Mouse (Mus musculus) midbrain, embryonic 14.5 days (tissue): ENCODE measurements around the gene Prkce. TPM values are rescaled to one million over a fixed set of nuclear protein-coding genes. Genes with fewer than 3 reads are reported as not detected.
A peak's percentile ranks its signal among the peaks of the same experiment; 100 is the strongest.

ENCODE experiments used
- ATAC-seq: fragments of 200-750 bp; cut with Nextera tagmentation; 2 replicates; pipeline ENCODE4 v1.8.0; 2017; ENCODE audit warnings: moderate number of reproducible peaks, moderate library complexity; ENCODE audit not compliant: low FRiP score, low TSS enrichment
- DNase-seq: peaks from one replicate; pipeline ENCODE4 v3.0.0-alpha.2; 2015
- H3K27ac ChIP-seq: fragments of 300-500 bp; sonication (generic); replicated peaks from 2 replicates; pipeline ENCODE4 v1.5.1; 2014; ENCODE audit warnings: mild to moderate bottlenecking, low read depth, low read length, moderate library complexity
- H3K27me3 ChIP-seq: fragments of 300-500 bp; sonication (generic); 2 replicates; pipeline ENCODE4 v1.6.1; 2014; ENCODE audit warnings: low read length, control low read depth, mixed read lengths; ENCODE audit not compliant: control insufficient read depth, insufficient read depth
- H3K36me3 ChIP-seq: fragments of 300-500 bp; sonication (generic); 2 replicates; pipeline ENCODE4 v1.6.1; 2014; ENCODE audit warnings: low read length, control low read depth; ENCODE audit not compliant: control insufficient read depth, insufficient read depth
- H3K4me1 ChIP-seq: fragments of 300-500 bp; sonication (generic); 2 replicates; pipeline ENCODE4 v1.6.1; 2014; ENCODE audit warnings: mild to moderate bottlenecking, antibody characterized with exemption, low read length, control low read depth; ENCODE audit not compliant: control insufficient read depth, insufficient read depth
- H3K4me2 ChIP-seq: fragments of 300-500 bp; sonication (generic); 2 replicates; pipeline ENCODE4 v1.6.1; 2014; ENCODE audit warnings: mild to moderate bottlenecking, low read length, moderate library complexity
- H3K4me3 ChIP-seq: fragments of 300-500 bp; sonication (generic); replicated peaks from 2 replicates; pipeline ENCODE4 v1.5.1; 2014; ENCODE audit warnings: low read depth, low read length
- H3K9ac ChIP-seq: fragments of 300-500 bp; sonication (generic); replicated peaks from 2 replicates; pipeline ENCODE4 v1.6.1; 2014; ENCODE audit warnings: mild to moderate bottlenecking, low read length, moderate library complexity
- H3K9me3 ChIP-seq: fragments of 300-500 bp; sonication (generic); 2 replicates; pipeline ENCODE4 v1.6.1; 2016; ENCODE audit warnings: low read length, control low read depth, mixed read lengths; ENCODE audit not compliant: control insufficient read depth
- WGBS: fragments of 180-500 bp; shearing (Covaris S2); extraction: QIAGEN DNeasy Blood & Tissue Kit; methylation state at CpG from one replicate; pipeline ENCODE4 v1.1.7; 2014; 5-methylcytosine and 5-hydroxymethylcytosine counted together
- polyA plus RNA-seq: library from polyadenylated mRNA; unstranded; fragments of >200 nt; fragmentation: Nextera tagmentation; extraction: Ambion mirVana; gene quantifications from 2 replicates; pipeline ENCODE4 v1.2.1, GENCODE M21; 2014

The Prkce gene
- polyA plus RNA-seq, 1 experiment from 2014 or later: 25.4 TPM

DNA sequence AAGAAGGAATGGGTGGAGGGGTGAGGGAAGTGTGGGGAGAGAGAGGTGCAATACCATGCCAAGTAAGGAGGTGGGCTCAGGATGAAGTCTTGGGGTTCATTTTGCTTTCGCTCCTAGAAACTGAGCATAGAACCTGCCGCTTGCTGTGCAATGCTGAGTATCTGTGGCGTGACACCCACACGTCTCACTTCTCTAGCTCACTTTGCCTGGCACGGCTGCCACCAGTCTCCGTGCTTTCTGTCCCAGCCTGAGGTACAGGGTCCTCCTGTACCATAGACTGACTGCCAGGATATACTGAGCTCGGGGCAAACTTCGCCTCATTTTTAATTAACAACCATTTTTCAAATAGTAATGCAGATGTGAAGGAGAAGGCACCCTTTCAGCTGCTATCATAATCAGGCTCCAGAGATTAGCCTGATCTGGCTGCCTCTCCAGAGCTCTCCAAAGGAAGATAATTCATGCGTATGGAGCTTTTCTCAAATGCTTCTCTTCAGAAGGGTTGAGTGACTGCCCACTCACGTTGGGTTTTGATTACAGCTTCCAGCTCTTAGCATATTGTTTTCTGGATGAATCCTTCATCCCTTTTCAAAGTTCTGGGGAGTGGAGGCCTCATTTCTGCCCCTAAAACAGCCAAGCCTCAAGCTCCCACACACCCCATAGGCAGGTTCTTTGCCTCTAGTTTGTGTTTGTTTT, 253.2 kb downstream of the Prkce start:
- H3K36me3 ChIP-seq: no peaks in the 10 kb centered on the region
- H3K27me3 ChIP-seq: no peaks in the 10 kb centered on the region
- H3K9me3 ChIP-seq: no peaks in the 10 kb centered on the region
- H3K4me2 ChIP-seq: no peak overlapping the region
- H3K4me1 ChIP-seq: peaks cover 14% of the 10 kb centered on the region
- DNase-seq (no peak), ATAC-seq (no peak)
- no peak overlapping the region for H3K27ac ChIP-seq
- no peak overlapping the region for H3K4me3 ChIP-seq
- no peak overlapping the region for H3K9ac ChIP-seq
- WGBS: 71% methylated on average over 10 of the region's 10 CpGs

DNA sequence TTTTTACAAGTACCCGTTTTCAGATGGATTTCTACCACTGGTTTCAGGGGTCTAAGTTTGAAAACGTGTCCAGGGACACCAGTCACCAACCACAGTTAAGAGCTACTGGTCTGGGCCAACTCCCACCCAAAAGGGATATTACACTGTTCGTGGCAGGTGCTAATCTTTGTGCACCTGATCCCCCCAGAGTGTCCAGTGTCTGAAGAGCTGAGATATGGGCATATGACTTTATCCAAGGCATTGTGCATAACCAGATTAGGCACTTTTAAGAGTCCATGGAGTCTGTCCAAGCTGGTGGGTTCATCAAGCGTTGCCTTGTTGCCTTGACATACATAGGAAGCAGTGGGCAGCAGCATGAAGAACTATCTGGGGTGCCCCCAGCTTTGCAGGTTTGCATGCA, 254.4 kb downstream of the Prkce start:
- ATAC-seq (no peak), DNase-seq (no peak)
- no peak overlapping the region; the same call in 1 of the 2 replicates for H3K27ac ChIP-seq
- no peaks in the 10 kb centered on the region for H3K27me3 ChIP-seq
- no peaks in the 10 kb centered on the region for H3K36me3 ChIP-seq
- peaks cover 7% of the 10 kb centered on the region; the same call in 1 of the 2 replicates for H3K4me1 ChIP-seq
- WGBS: 87% methylated on average over 4 of the region's 4 CpGs
- no peak overlapping the region for H3K4me3 ChIP-seq
- no peaks in the 10 kb centered on the region for H3K9me3 ChIP-seq
- no peak overlapping the region for H3K4me2 ChIP-seq
- H3K9ac ChIP-seq: no peak overlapping the region

DNA sequence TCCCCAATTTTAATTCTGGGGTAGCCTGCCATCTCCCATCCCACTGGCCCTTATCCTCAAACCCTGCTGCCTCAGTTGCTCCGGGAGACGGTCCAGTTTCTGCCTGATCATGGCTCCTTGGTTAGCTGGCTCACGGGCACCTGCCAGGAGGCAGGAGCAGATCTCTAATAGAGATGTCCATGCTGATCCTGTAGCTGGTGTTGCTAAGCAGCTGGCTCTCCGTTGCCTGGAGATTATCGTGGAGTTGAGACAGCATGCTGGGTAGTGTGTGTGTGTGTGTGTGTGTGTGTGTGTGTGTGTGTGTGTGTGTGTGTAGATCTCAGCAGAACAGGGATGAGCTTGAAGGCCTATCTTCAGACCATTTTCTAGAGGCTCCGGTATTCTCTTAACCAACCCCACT, 262.3 kb downstream of the Prkce start:
- no peak overlapping the region for H3K27ac ChIP-seq
- no peaks in the 10 kb centered on the region for H3K27me3 ChIP-seq
- 31% methylated on average over 6 of the region's 6 CpGs for WGBS
- H3K4me1 ChIP-seq: 0 out of 2 replicates have a peak, but pooled peaks cover 3% of the 10 kb centered on the region
- no peak overlapping the region for H3K4me3 ChIP-seq
- DNase-seq (peak; percentile 70), ATAC-seq (peak; percentile 64; the same call in 1 of the 2 replicates)
- no peak overlapping the region for H3K4me2 ChIP-seq
- no peaks in the 10 kb centered on the region for H3K36me3 ChIP-seq
- no peak overlapping the region for H3K9ac ChIP-seq
- no peaks in the 10 kb centered on the region for H3K9me3 ChIP-seq

DNA sequence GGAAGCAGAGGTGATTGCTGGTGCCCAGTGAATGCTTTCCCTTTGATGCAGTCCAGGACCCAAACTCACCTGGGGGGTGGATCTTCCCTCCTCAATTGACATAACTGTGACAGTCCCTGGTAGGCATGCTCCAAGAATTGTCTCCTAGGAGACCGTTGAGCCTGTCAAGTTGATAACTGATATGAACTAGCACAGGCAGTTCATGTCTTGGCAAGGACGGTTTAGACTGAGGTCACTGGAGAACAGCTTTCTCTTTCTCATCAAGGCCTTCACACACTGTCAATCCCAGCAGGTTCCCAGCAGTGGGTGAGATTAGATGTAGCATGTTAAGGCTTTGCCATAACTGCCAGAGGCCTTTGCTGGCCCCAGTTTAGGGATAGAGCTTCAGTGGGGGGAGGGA, 265.5 kb downstream of the Prkce start:
- ATAC-seq: no peak
- Histone ChIP-seq H3K4me1 (0 out of 2 replicates have a peak, but pooled peaks cover 3% of the 10 kb centered on the region), H3K27ac (no peak overlapping the region), H3K36me3 (no peaks in the 10 kb centered on the region), H3K9ac (no peak overlapping the region), H3K9me3 (no peaks in the 10 kb centered on the region), H3K27me3 (no peaks in the 10 kb centered on the region), H3K4me3 (no peak overlapping the region), H3K4me2 (no peak overlapping the region)
- 65% methylated on average over 2 of the region's 2 CpGs for WGBS
- DNase-seq: no peak

DNA sequence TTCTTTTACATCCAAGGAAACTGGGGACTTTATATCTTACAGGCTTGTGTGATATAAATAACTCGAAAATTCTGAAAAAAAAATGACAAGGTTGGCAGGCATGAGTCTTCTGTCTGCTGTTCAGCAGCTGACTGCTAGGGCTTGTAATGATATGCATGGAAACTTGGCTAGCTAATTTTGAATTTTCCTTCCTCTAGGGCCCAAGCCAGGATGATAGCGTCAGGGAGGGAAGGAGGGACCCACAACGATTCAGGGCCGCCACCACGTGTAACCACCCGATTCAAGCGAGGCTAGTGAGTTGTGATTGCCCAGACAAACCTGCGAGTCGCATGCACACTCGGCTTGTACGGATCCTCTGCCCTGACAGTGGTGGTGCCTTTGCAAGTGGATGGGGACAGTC, 266.2 kb downstream of the Prkce start:
- H3K4me1 ChIP-seq: 0 out of 2 replicates have a peak, but pooled peaks cover 3% of the 10 kb centered on the region
- no peak overlapping the region for H3K4me3 ChIP-seq
- no peaks in the 10 kb centered on the region for H3K36me3 ChIP-seq
- WGBS: 85% methylated on average over 11 of the region's 11 CpGs
- no peaks in the 10 kb centered on the region for H3K27me3 ChIP-seq
- H3K9ac ChIP-seq: no peak overlapping the region
- no peak overlapping the region for H3K4me2 ChIP-seq
- ATAC-seq (no peak), DNase-seq (no peak)
- no peak overlapping the region for H3K27ac ChIP-seq
- H3K9me3 ChIP-seq: no peaks in the 10 kb centered on the region

DNA sequence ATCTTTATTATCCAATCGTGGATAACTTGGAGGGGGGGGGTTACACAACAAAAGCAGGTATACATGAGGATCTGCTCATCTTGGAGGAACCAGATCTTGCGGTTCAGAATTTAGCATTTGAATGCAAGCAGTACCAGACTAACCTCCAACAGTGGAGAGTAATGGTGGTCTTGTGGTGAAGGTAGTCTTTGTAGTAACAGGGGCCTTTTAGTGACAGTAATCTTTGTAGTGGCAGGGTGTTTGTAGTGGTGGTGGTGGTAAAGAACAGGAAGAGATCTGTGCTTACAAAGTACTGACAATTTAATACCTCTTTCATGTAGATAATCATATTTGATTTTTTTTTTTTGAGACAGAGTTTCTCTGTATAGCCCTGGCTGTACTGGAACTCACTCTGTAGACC, 267.2 kb downstream of the Prkce start:
- H3K9me3 ChIP-seq: no peaks in the 10 kb centered on the region
- no peak for DNase-seq
- 56% methylated on average over 2 of the region's 2 CpGs for whole genome bisulfite sequencing
- ATAC-seq: no peak
- H3K27me3 ChIP-seq: no peaks in the 10 kb centered on the region
- 0 out of 2 replicates have a peak, but pooled peaks cover 3% of the 10 kb centered on the region for H3K4me1 ChIP-seq
- no peak overlapping the region for H3K4me2 ChIP-seq
- H3K4me3 ChIP-seq: no peak overlapping the region
- no peaks in the 10 kb centered on the region for H3K36me3 ChIP-seq
- H3K27ac ChIP-seq: no peak overlapping the region
- H3K9ac ChIP-seq: no peak overlapping the region

DNA sequence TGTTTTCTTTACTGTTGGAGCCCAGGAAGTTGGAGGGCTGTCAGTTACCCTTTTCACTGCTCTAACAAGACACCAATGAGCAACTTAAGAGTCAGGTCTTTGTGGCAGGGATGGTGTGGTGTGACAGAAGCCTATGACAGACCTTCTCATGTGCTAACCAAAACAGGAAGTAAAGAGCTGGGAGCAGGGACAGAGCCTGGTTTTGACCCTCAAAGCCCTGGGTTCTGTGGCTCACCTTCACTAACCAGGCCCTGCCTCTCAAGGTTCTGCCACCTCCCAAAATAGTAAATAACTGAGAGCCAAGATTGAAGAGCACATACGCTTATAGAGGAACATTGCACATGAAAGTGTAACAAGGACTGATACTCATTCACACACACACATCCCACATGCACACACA, 268.0 kb downstream of the Prkce start:
- Histone ChIP-seq H3K27ac (no peak overlapping the region), H3K4me2 (no peak overlapping the region), H3K4me1 (no peaks in the 10 kb centered on the region), H3K9me3 (no peaks in the 10 kb centered on the region), H3K36me3 (no peaks in the 10 kb centered on the region), H3K27me3 (no peaks in the 10 kb centered on the region), H3K4me3 (no peak overlapping the region), H3K9ac (no peak overlapping the region)
- 100% methylated on average over 1 of the region's 1 CpGs for WGBS
- DNase-seq (no peak), ATAC-seq (no peak)

DNA sequence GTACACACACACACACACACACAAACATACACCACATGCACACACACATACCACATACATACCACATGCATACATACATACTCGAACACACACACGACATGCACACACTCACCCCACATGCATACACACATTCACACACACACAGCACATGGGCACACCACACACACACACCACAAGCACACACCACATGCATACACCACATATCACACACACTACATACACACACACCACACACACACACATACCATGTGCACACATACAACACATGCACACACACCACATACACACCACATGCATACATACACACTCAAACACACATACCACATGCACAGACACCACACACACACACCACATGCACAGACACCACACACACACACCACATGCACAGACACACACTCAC, 268.4 kb downstream of the Prkce start:
- Histone ChIP-seq H3K4me3 (no peak overlapping the region), H3K36me3 (no peaks in the 10 kb centered on the region), H3K9ac (no peak overlapping the region), H3K27me3 (no peaks in the 10 kb centered on the region), H3K9me3 (no peaks in the 10 kb centered on the region), H3K4me1 (no peaks in the 10 kb centered on the region), H3K27ac (no peak overlapping the region), H3K4me2 (no peak overlapping the region)
- 100% methylated on average over 2 of the region's 2 CpGs for WGBS
- no peak for ATAC-seq
- DNase-seq: no peak

DNA sequence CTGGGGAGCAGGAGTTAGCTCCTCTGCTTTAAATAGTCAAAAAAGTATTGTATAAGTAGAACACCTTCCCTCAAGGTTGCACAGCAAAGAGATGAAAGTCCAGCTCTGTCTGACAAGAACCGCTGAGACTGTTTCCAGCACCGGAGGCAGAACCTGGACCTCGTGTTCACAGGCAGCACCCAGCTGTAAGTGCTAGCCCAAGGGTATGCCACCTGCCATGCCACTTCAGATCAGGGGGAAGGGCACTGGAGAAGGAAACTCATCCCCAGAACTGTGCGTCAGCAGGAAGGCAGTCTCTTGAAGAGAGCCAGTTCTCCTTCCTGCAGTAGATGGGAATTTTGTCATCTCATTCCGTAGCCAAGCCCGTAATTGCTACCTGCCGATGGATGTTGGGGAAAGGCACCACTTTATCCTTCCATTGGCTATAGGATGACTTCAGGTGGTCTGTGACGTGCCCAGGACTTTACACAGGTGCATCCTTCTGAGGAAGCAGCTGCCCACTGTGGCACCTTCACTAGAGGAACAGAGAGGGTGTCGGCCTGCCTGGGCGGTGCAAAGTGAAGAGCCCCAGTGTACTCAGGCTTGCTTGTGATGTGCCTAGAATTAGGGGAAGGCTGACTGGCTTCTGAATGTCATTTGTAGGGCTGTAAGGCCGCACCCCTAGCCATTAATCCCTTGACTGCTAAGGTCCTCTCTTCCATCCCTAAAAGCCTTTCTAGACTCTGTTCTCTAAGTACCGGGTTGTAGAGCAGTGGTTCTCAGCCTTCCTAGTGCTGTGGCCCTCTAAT, 269.2 kb downstream of the Prkce start:
- Histone ChIP-seq H3K4me2 (no peak overlapping the region), H3K27me3 (no peaks in the 10 kb centered on the region), H3K36me3 (no peaks in the 10 kb centered on the region), H3K9me3 (no peaks in the 10 kb centered on the region), H3K9ac (no peak overlapping the region), H3K4me1 (no peaks in the 10 kb centered on the region), H3K4me3 (no peak overlapping the region), H3K27ac (no peak overlapping the region)
- 90% methylated on average over 12 of the region's 12 CpGs for WGBS
- ATAC-seq: no peak
- DNase-seq: no peak
